Mouse (Mus musculus): Measurements from ENCODE around the gene Ociad1.

GRCm38 (mm10) chr5:73279190-73279589, 13.4 kb upstream of the Ociad1 start:
- no peak for TF ChIP-seq POLR2A (IDR thresholded peaks at IDR 0.05; ENCODE audit: low read depth, low read length)
- TF ChIP-seq CTCF (IDR thresholded peaks at IDR 0.05; ENCODE audit: extremely low read depth, insufficient read depth, insufficient read length, insufficient replicate concordance): no peak
